Mouse (Mus musculus): ENCODE data around the gene Tmem183a. TPM values are rescaled to one million over a fixed set of nuclear protein-coding genes. Genes with fewer than 3 reads are reported as not detected.

Tmem183a gene
- polyA plus RNA-seq, 1 experiment from 2014 or later = 151 TPM

GRCm38 (mm10) chr1:134361195-134361856 lies 453 bp downstream of the Tmem183a start:
- H3K36me3 ChIP-seq (ENCODE audit: control insufficient read depth, insufficient read depth, low read length) = peaks cover 24% of the 10 kb centered on the region
- ATAC-seq (ENCODE audit: low FRiP score, low TSS enrichment) = peak; percentile 85
- no peaks in the 10 kb centered on the region for H3K9me3 ChIP-seq (ENCODE audit: control insufficient read depth, low read length)

GRCm38 (mm10) chr1:134360656-134361055 lies 1.1 kb downstream of the Tmem183a start:
- H3K9ac ChIP-seq (replicated peaks; ENCODE audit: low read length) = no peak overlapping the region
- ATAC-seq (ENCODE audit: low FRiP score, low TSS enrichment) = no peak

More at GRCm38 (mm10) chr1:134361195-134361856, 453 bp downstream of the Tmem183a start:
- no peaks in the 10 kb centered on the region for H3K27me3 ChIP-seq (ENCODE audit: control insufficient read depth, insufficient read depth, low read length)
- WGBS = 2% methylated on average over 44 of the region's 44 CpGs
- H3K9ac ChIP-seq (replicated peaks; ENCODE audit: low read length) = peak overlapping the region; percentile 90
- H3K4me1 ChIP-seq (ENCODE audit: control insufficient read depth, insufficient read depth, low read length) = peaks cover 11% of the 10 kb centered on the region
- H3K27ac ChIP-seq (replicated peaks; ENCODE audit: low read depth, low read length) = peak overlapping the region; percentile 84
- peak overlapping the region; percentile 73 for H3K4me2 ChIP-seq (ENCODE audit: low read length)
- peak; percentile 8 for DNase-seq
- peak overlapping the region; percentile 93 for H3K4me3 ChIP-seq (replicated peaks; ENCODE audit: low read depth, low read length)

GRCm38 (mm10) chr1:134357461-134357860 lies 4.3 kb downstream of the Tmem183a start:
- Histone ChIP-seq H3K27me3 (ENCODE audit: control insufficient read depth, insufficient read depth, low read length) (no peaks in the 10 kb centered on the region), H3K4me3 (replicated peaks; ENCODE audit: low read depth, low read length) (no peak overlapping the region), H3K9me3 (ENCODE audit: control insufficient read depth, low read length) (no peaks in the 10 kb centered on the region), H3K9ac (replicated peaks; ENCODE audit: low read length) (no peak overlapping the region), H3K36me3 (ENCODE audit: control insufficient read depth, insufficient read depth, low read length) (peaks cover 62% of the 10 kb centered on the region), H3K4me1 (ENCODE audit: control insufficient read depth, insufficient read depth, low read length) (peaks cover 11% of the 10 kb centered on the region), H3K4me2 (ENCODE audit: low read length) (no peak overlapping the region), H3K27ac (replicated peaks; ENCODE audit: low read depth, low read length) (no peak overlapping the region)
- DNase-seq (no peak), ATAC-seq (ENCODE audit: low FRiP score, low TSS enrichment) (no peak)
- 96% methylated on average over 4 of the region's 4 CpGs for WGBS

More at GRCm38 (mm10) chr1:134360656-134361055, 1.1 kb downstream of the Tmem183a start:
- H3K4me2 ChIP-seq (ENCODE audit: low read length) = peak overlapping the region; percentile 73
- WGBS = 89% methylated on average over 7 of the region's 7 CpGs
- H3K27ac ChIP-seq (replicated peaks; ENCODE audit: low read depth, low read length) = no peak overlapping the region
- peaks cover 11% of the 10 kb centered on the region for H3K4me1 ChIP-seq (ENCODE audit: control insufficient read depth, insufficient read depth, low read length)
- H3K9me3 ChIP-seq (ENCODE audit: control insufficient read depth, low read length) = no peaks in the 10 kb centered on the region
- no peak for DNase-seq
- H3K27me3 ChIP-seq (ENCODE audit: control insufficient read depth, insufficient read depth, low read length) = no peaks in the 10 kb centered on the region
- peaks cover 31% of the 10 kb centered on the region for H3K36me3 ChIP-seq (ENCODE audit: control insufficient read depth, insufficient read depth, low read length)
- H3K4me3 ChIP-seq (replicated peaks; ENCODE audit: low read depth, low read length) = peak overlapping the region; percentile 93

- WGBS = 93% methylated on average over 2 of the region's 2 CpGs
- ATAC-seq (ENCODE audit: low FRiP score, low TSS enrichment) (no peak), DNase-seq (no peak)
- no peak overlapping the region for H3K27ac ChIP-seq (replicated peaks; ENCODE audit: low read depth, low read length)
- no peak overlapping the region for H3K9ac ChIP-seq (replicated peaks; ENCODE audit: low read length)
- H3K4me1 ChIP-seq (ENCODE audit: control insufficient read depth, insufficient read depth, low read length) = no peaks in the 10 kb centered on the region
- no peaks in the 10 kb centered on the region for H3K27me3 ChIP-seq (ENCODE audit: control insufficient read depth, insufficient read depth, low read length)
- no peaks in the 10 kb centered on the region for H3K9me3 ChIP-seq (ENCODE audit: control insufficient read depth, low read length)
- no peak overlapping the region for H3K4me2 ChIP-seq (ENCODE audit: low read length)
- no peak overlapping the region for H3K4me3 ChIP-seq (replicated peaks; ENCODE audit: low read depth, low read length)
- peaks cover 87% of the 10 kb centered on the region for H3K36me3 ChIP-seq (ENCODE audit: control insufficient read depth, insufficient read depth, low read length)
Measured at GRCm38 (mm10) chr1:134353326-134353725, 8.5 kb downstream of the Tmem183a start.

GRCm38 (mm10) chr1:134347791-134348190 lies 14.0 kb downstream of the Tmem183a start:
- ATAC-seq (ENCODE audit: low FRiP score, low TSS enrichment) (no peak), DNase-seq (no peak)
- Histone ChIP-seq H3K4me2 (ENCODE audit: low read length) (no peak overlapping the region), H3K9ac (replicated peaks; ENCODE audit: low read length) (no peak overlapping the region), H3K4me1 (ENCODE audit: control insufficient read depth, insufficient read depth, low read length) (no peaks in the 10 kb centered on the region), H3K27me3 (ENCODE audit: control insufficient read depth, insufficient read depth, low read length) (no peaks in the 10 kb centered on the region), H3K36me3 (ENCODE audit: control insufficient read depth, insufficient read depth, low read length) (peaks cover 65% of the 10 kb centered on the region), H3K27ac (replicated peaks; ENCODE audit: low read depth, low read length) (no peak overlapping the region), H3K4me3 (replicated peaks; ENCODE audit: low read depth, low read length) (no peak overlapping the region), H3K9me3 (ENCODE audit: control insufficient read depth, low read length) (no peaks in the 10 kb centered on the region)
- 88% methylated on average over 9 of the region's 9 CpGs for WGBS

- Histone ChIP-seq H3K9ac (replicated peaks; ENCODE audit: low read length) (no peak overlapping the region), H3K36me3 (ENCODE audit: control insufficient read depth, insufficient read depth, low read length) (peaks cover 38% of the 10 kb centered on the region), H3K4me2 (ENCODE audit: low read length) (peak overlapping the region; percentile 76), H3K27me3 (ENCODE audit: control insufficient read depth, insufficient read depth, low read length) (no peaks in the 10 kb centered on the region), H3K27ac (replicated peaks; ENCODE audit: low read depth, low read length) (peak overlapping the region; percentile 14; the same call in 1 of the 2 replicates), H3K9me3 (ENCODE audit: control insufficient read depth, low read length) (no peaks in the 10 kb centered on the region), H3K4me3 (replicated peaks; ENCODE audit: low read depth, low read length) (peak overlapping the region; percentile 47), H3K4me1 (ENCODE audit: control insufficient read depth, insufficient read depth, low read length) (no peaks in the 10 kb centered on the region)
- DNase-seq = no peak
- 78% methylated on average over 4 of the region's 4 CpGs for WGBS
- no peak for ATAC-seq (ENCODE audit: low FRiP score, low TSS enrichment)
Measured at GRCm38 (mm10) chr1:134345075-134345474, 16.7 kb downstream of the Tmem183a start.

- peak; percentile 96 for DNase-seq
- WGBS = 1% methylated on average over 53 of the region's 54 CpGs
- H3K27me3 ChIP-seq (ENCODE audit: control insufficient read depth, insufficient read depth, low read length) = no peaks in the 10 kb centered on the region
- H3K4me2 ChIP-seq (ENCODE audit: low read length) = peak overlapping the region; percentile 76
- no peaks in the 10 kb centered on the region for H3K9me3 ChIP-seq (ENCODE audit: control insufficient read depth, low read length)
- peaks cover 30% of the 10 kb centered on the region for H3K36me3 ChIP-seq (ENCODE audit: control insufficient read depth, insufficient read depth, low read length)
- peak overlapping the region; percentile 47 for H3K4me3 ChIP-seq (replicated peaks; ENCODE audit: low read depth, low read length)
- ATAC-seq (ENCODE audit: low FRiP score, low TSS enrichment) = peak; percentile 96
- no peaks in the 10 kb centered on the region for H3K4me1 ChIP-seq (ENCODE audit: control insufficient read depth, insufficient read depth, low read length)
- peak overlapping the region; percentile 60 for H3K9ac ChIP-seq (replicated peaks; ENCODE audit: low read length)
- H3K27ac ChIP-seq (replicated peaks; ENCODE audit: low read depth, low read length) = peak overlapping the region; percentile 49; the same call in 1 of the 2 replicates
Measured at GRCm38 (mm10) chr1:134344005-134344950, 17.5 kb downstream of the Tmem183a start.

GRCm38 (mm10) chr1:134343567-134343966 lies 18.2 kb downstream of the Tmem183a start:
- Histone ChIP-seq H3K4me1 (ENCODE audit: control insufficient read depth, insufficient read depth, low read length) (no peaks in the 10 kb centered on the region), H3K36me3 (ENCODE audit: control insufficient read depth, insufficient read depth, low read length) (peaks cover 25% of the 10 kb centered on the region), H3K4me2 (ENCODE audit: low read length) (peak overlapping the region; percentile 76), H3K4me3 (replicated peaks; ENCODE audit: low read depth, low read length) (peak overlapping the region; percentile 47), H3K9me3 (ENCODE audit: control insufficient read depth, low read length) (no peaks in the 10 kb centered on the region), H3K27me3 (ENCODE audit: control insufficient read depth, insufficient read depth, low read length) (no peaks in the 10 kb centered on the region), H3K27ac (replicated peaks; ENCODE audit: low read depth, low read length) (no peak overlapping the region), H3K9ac (replicated peaks; ENCODE audit: low read length) (peak overlapping the region; percentile 60)
- DNase-seq = peak; percentile 21
- ATAC-seq (ENCODE audit: low FRiP score, low TSS enrichment) = 0 out of 2 replicates have a peak, but pooled peaks have one; percentile 9
- 2% methylated on average over 2 of the region's 2 CpGs for WGBS

All from midbrain, embryonic 14.5 days (tissue).